In genomic region chr3:55685627-55686026, GRCm38 (mm10) we compare ENCODE assay signal across 22 mouse cellular contexts.
A peak's percentile ranks its signal among the peaks of the same experiment; 100 is the strongest.
DNase-seq lines count a peak whose midpoint lies in the region; ATAC-seq and TF ChIP-seq lines count a peak whose summit lies in the region.
"Had no signal": no experiment of that assay in that cellular context is flagged by ENCODE, and none has a peak within 500 bp of the region (broad histone marks: within the 10 kb centered on the region; RNA-seq: fewer than 3 reads in every experiment).

No protein-coding gene starts in this region.

- H3K27me3 ChIP-seq in forebrain, embryonic 15.5 days, result no peaks in the 10 kb centered on the region
- no peaks in the 10 kb centered on the region for H3K27me3 ChIP-seq in forebrain, embryonic 13.5 days
- H3K27me3 ChIP-seq in midbrain, embryonic 13.5 days, result no peaks in the 10 kb centered on the region
- no peaks in the 10 kb centered on the region for H3K27me3 ChIP-seq in midbrain, embryonic 11.5 days (ENCODE audit: control insufficient read depth, insufficient read depth, low read length)
- H3K27me3 ChIP-seq in hindbrain, postnatal 0 days (ENCODE audit: insufficient read depth, low read length), result no peaks in the 10 kb centered on the region
- H3K27me3 ChIP-seq in neural tube, embryonic 15.5 days (replicated peaks), result no peaks in the 10 kb centered on the region
- H3K27me3 ChIP-seq: CH12.LX; embryonic facial prominence, embryonic 15.5 days; intestine, embryonic 15.5 days had no signal

- H3K9ac ChIP-seq in forebrain, embryonic 15.5 days (replicated peaks), result no peak overlapping the region
- H3K9ac ChIP-seq in forebrain, embryonic 13.5 days, result no peak overlapping the region
- H3K9ac ChIP-seq in midbrain, embryonic 13.5 days (replicated peaks), result no peak overlapping the region
- no peak overlapping the region for H3K9ac ChIP-seq in midbrain, embryonic 11.5 days (ENCODE audit: low read length)
- no peak overlapping the region for H3K9ac ChIP-seq in hindbrain, postnatal 0 days (replicated peaks; ENCODE audit: low read length)
- H3K9ac ChIP-seq in neural tube, embryonic 15.5 days (replicated peaks), result no peak overlapping the region
- H3K9ac ChIP-seq: embryonic facial prominence, embryonic 15.5 days; intestine, embryonic 15.5 days; liver, postnatal 0 days had no signal

- peaks cover 15% of the 10 kb centered on the region for H3K4me1 ChIP-seq in forebrain, embryonic 15.5 days
- H3K4me1 ChIP-seq in forebrain, embryonic 13.5 days, result peaks cover 28% of the 10 kb centered on the region
- H3K4me1 ChIP-seq in midbrain, embryonic 13.5 days (replicated peaks), result peaks cover 54% of the 10 kb centered on the region
- H3K4me1 ChIP-seq in midbrain, embryonic 11.5 days (ENCODE audit: control insufficient read depth, insufficient read depth, low read length), result peaks cover 4% of the 10 kb centered on the region; the same call in 1 of the 2 replicates
- H3K4me1 ChIP-seq in hindbrain, postnatal 0 days (ENCODE audit: insufficient read depth, low read length), result peaks cover 15% of the 10 kb centered on the region
- H3K4me1 ChIP-seq in neural tube, embryonic 15.5 days, result peaks cover 37% of the 10 kb centered on the region
- H3K4me1 ChIP-seq: intestine, embryonic 15.5 days had no signal

- no peak for TF ChIP-seq CTCF in hindbrain, postnatal 0 days (IDR thresholded peaks at IDR 0.05; ENCODE audit: low read depth)

- peak overlapping the region; percentile 34; the same call in 1 of the 2 replicates for H3K27ac ChIP-seq in forebrain, embryonic 15.5 days (replicated peaks)
- no peak overlapping the region for H3K27ac ChIP-seq in forebrain, embryonic 13.5 days
- H3K27ac ChIP-seq in midbrain, embryonic 13.5 days, result peak overlapping the region; percentile 78
- H3K27ac ChIP-seq in midbrain, embryonic 11.5 days (ENCODE audit: low read depth, low read length), result no peak overlapping the region
- H3K27ac ChIP-seq in hindbrain, postnatal 0 days, result 0 out of 2 replicates have a peak overlapping the region, but pooled peaks have one; percentile 26
- H3K27ac ChIP-seq in neural tube, embryonic 15.5 days (replicated peaks), result peak overlapping the region; percentile 60
- H3K27ac ChIP-seq: gastrocnemius, adult 2 months; intestine, embryonic 15.5 days had no signal

- no peaks in the 10 kb centered on the region for H3K9me3 ChIP-seq in forebrain, embryonic 15.5 days
- H3K9me3 ChIP-seq in forebrain, embryonic 13.5 days (replicated peaks), result no peaks in the 10 kb centered on the region
- no peaks in the 10 kb centered on the region for H3K9me3 ChIP-seq in midbrain, embryonic 13.5 days
- H3K9me3 ChIP-seq in midbrain, embryonic 11.5 days (ENCODE audit: control insufficient read depth, low read length), result no peaks in the 10 kb centered on the region
- H3K9me3 ChIP-seq in hindbrain, postnatal 0 days (ENCODE audit: low read length), result no peaks in the 10 kb centered on the region
- H3K9me3 ChIP-seq in neural tube, embryonic 15.5 days (replicated peaks), result no peaks in the 10 kb centered on the region
- H3K9me3 ChIP-seq: embryonic facial prominence, embryonic 15.5 days; intestine, embryonic 15.5 days had no signal

- ATAC-seq in forebrain, embryonic 15.5 days (replicated peaks), result no peak
- no peak for ATAC-seq in forebrain, embryonic 13.5 days
- no peak for ATAC-seq in midbrain, embryonic 13.5 days
- ATAC-seq in midbrain, embryonic 11.5 days (ENCODE audit: low FRiP score), result no peak
- ATAC-seq in hindbrain, postnatal 0 days, result no peak
- ATAC-seq in neural tube, embryonic 15.5 days (ENCODE audit: low FRiP score), result no peak
- ATAC-seq: intestine, embryonic 15.5 days; liver, postnatal 0 days had no signal

- no peak for DNase-seq in midbrain, embryonic 11.5 days (ENCODE audit: low spot score, missing footprints)
- DNase-seq in hindbrain, postnatal 0 days (ENCODE audit: low spot score), result peak; percentile 23
- DNase-seq in kidney, postnatal 36 days, result no peak
- no peak for DNase-seq in lung, postnatal 25 days (ENCODE audit: low spot score)
- DNase-seq: adrenal gland, postnatal 25 days; cerebellum, adult 18-20 months; cerebellum, postnatal 36 days; gastrocnemius, adult 2 months; heart, adult 11 months; heart, postnatal 36 days; kidney, adult 9 months; kidney, postnatal 25 days; liver, postnatal 0 days; lung, postnatal 10 days; thymus, postnatal 25 days had no signal

- no peak overlapping the region for H3K4me2 ChIP-seq in forebrain, embryonic 15.5 days (replicated peaks)
- H3K4me2 ChIP-seq in forebrain, embryonic 13.5 days, result no peak overlapping the region
- no peak overlapping the region for H3K4me2 ChIP-seq in midbrain, embryonic 13.5 days (replicated peaks)
- H3K4me2 ChIP-seq in midbrain, embryonic 11.5 days, result no peak overlapping the region
- no peak overlapping the region for H3K4me2 ChIP-seq in hindbrain, postnatal 0 days (ENCODE audit: low read depth, low read length)
- no peak overlapping the region for H3K4me2 ChIP-seq in neural tube, embryonic 15.5 days
- H3K4me2 ChIP-seq: embryonic facial prominence, embryonic 15.5 days; intestine, embryonic 15.5 days had no signal

- WGBS in forebrain, embryonic 15.5 days, result 52% methylated on average over 6 of the region's 6 CpGs
- WGBS in forebrain, embryonic 13.5 days, result 68% methylated on average over 6 of the region's 6 CpGs
- WGBS in midbrain, embryonic 13.5 days, result 59% methylated on average over 6 of the region's 6 CpGs
- 72% methylated on average over 6 of the region's 6 CpGs for WGBS in midbrain, embryonic 11.5 days
- WGBS in hindbrain, postnatal 0 days, result 39% methylated on average over 6 of the region's 6 CpGs
- 17% methylated on average over 6 of the region's 6 CpGs for WGBS in neural tube, embryonic 15.5 days

- H3K36me3 ChIP-seq in forebrain, embryonic 15.5 days, result no peaks in the 10 kb centered on the region
- 0 out of 2 replicates have a peak, but pooled peaks cover 4% of the 10 kb centered on the region for H3K36me3 ChIP-seq in forebrain, embryonic 13.5 days (ENCODE audit: poor library complexity, severe bottlenecking)
- H3K36me3 ChIP-seq in midbrain, embryonic 13.5 days, result peaks cover 12% of the 10 kb centered on the region; the same call in 1 of the 2 replicates
- no peaks in the 10 kb centered on the region for H3K36me3 ChIP-seq in midbrain, embryonic 11.5 days (ENCODE audit: control insufficient read depth, insufficient read depth, low read length)
- H3K36me3 ChIP-seq in hindbrain, postnatal 0 days (ENCODE audit: insufficient read depth, low read length), result no peaks in the 10 kb centered on the region
- peaks cover 5% of the 10 kb centered on the region; the same call in 1 of the 2 replicates for H3K36me3 ChIP-seq in neural tube, embryonic 15.5 days
- H3K36me3 ChIP-seq: embryonic facial prominence, embryonic 15.5 days; intestine, embryonic 15.5 days had no signal

- no peak overlapping the region for H3K4me3 ChIP-seq in forebrain, embryonic 15.5 days
- H3K4me3 ChIP-seq in forebrain, embryonic 13.5 days, result no peak overlapping the region
- no peak overlapping the region for H3K4me3 ChIP-seq in midbrain, embryonic 13.5 days (replicated peaks)
- no peak overlapping the region for H3K4me3 ChIP-seq in midbrain, embryonic 11.5 days (ENCODE audit: low read depth, low read length)
- H3K4me3 ChIP-seq in hindbrain, postnatal 0 days (ENCODE audit: low read length), result no peak overlapping the region
- no peak overlapping the region for H3K4me3 ChIP-seq in neural tube, embryonic 15.5 days (replicated peaks)
- H3K4me3 ChIP-seq: embryonic facial prominence, embryonic 15.5 days; gastrocnemius, adult 2 months; intestine, embryonic 15.5 days had no signal

Comparison
In these comparisons a context has a peak if more than half of its experiments do, and no peak if none do; other contexts are left out.
1. H3K27ac ChIP-seq: peak in forebrain, embryonic 15.5 days (single experiment), midbrain, embryonic 13.5 days (single experiment), hindbrain, postnatal 0 days (single experiment) and neural tube, embryonic 15.5 days (single experiment); none in forebrain, embryonic 13.5 days (single experiment) and midbrain, embryonic 11.5 days (single experiment).